In genomic region chr4:101234332-101234731, GRCm38 (mm10) we compare ENCODE assay signal across 8 mouse cellular contexts. TPM values are rescaled to one million over a fixed set of nuclear protein-coding genes. Genes with fewer than 3 reads are reported as not detected.
A peak's percentile ranks its signal among the peaks of the same experiment; 100 is the strongest.
DNase-seq lines count a peak whose midpoint lies in the region; ATAC-seq and TF ChIP-seq lines count a peak whose summit lies in the region.

No protein-coding gene starts in this region.

- H3K4me1 ChIP-seq in G1E (ENCODE audit: insufficient read depth, low read depth, low read length): peaks cover 90% of the 10 kb centered on the region

- intact Hi-C loops in heart, postnatal 36 days (cut with DNase I): no loop called here

- no peaks in the 10 kb centered on the region for H3K27me3 ChIP-seq in G1E (ENCODE audit: insufficient read depth, low read length)
- H3K27me3 ChIP-seq in myocyte (ENCODE audit: control insufficient read depth, insufficient read depth, insufficient read length): no peaks in the 10 kb centered on the region

- TF ChIP-seq POLR2A in myocyte (IDR thresholded peaks at IDR 0.05; ENCODE audit: insufficient read length, low read depth): no peak

- H3K4me3 ChIP-seq in G1E (ENCODE audit: low read depth, low read length) (no peak overlapping the region; the same call in 1 of the 2 replicates), myocyte (no peak overlapping the region)

- peak; percentile 28 for DNase-seq in embryo, embryonic 11 days
- DNase-seq in embryo, embryonic 9.5 days (ENCODE audit: extremely low spot score): no peak
- peak; percentile 34 for DNase-seq in G1E (ENCODE audit: low spot score)
- peak; percentile 82 for DNase-seq in fibroblast of lung, adult 2 months (ENCODE audit: low read depth)
- DNase-seq in heart, postnatal 36 days: peak; percentile 75 to 79
- peak; percentile 47 to 48 for DNase-seq in left cerebral cortex, adult 18-20 months (ENCODE audit: low spot score in 2 of 2)

- no peak overlapping the region for H3ac ChIP-seq in myocyte (ENCODE audit: control insufficient read depth, insufficient read length)

- H3K79me2 ChIP-seq in myocyte (ENCODE audit: control insufficient read depth, insufficient read depth): peaks cover 49% of the 10 kb centered on the region

- TF ChIP-seq CTCF in G1E (IDR thresholded peaks at IDR 0.05; ENCODE audit: low read depth, low read length): no peak

- peak overlapping the region; percentile 75 for H3K4me2 ChIP-seq in myocyte (ENCODE audit: low read depth)

- peaks cover 23% of the 10 kb centered on the region for H3K36me3 ChIP-seq in G1E (replicated peaks)
- H3K36me3 ChIP-seq in myocyte (ENCODE audit: control insufficient read depth, insufficient read depth): no peaks in the 10 kb centered on the region

- ATAC-seq in G1E (ENCODE audit: extremely low read depth, insufficient number of reproducible peaks, low FRiP score, poor library complexity, severe bottlenecking): peak; percentile 58
- ATAC-seq in inflammation-experienced regulatory T-cells, adult 6 months: no peak

- H3K9me3 ChIP-seq in G1E (replicated peaks): no peaks in the 10 kb centered on the region

TF ChIP-seq in myocyte, 11 proteins besides CTCF, POLR2A, EP300 and RAD21:
- TF ChIP-seq MYOD1 (IDR thresholded peaks at IDR 0.05; ENCODE audit: control insufficient read depth in 1 of 3, insufficient read length in 2 of 3, low read depth in 2 of 3): peak in 2 of 3 experiments; percentile 41 to 72
- no peak for TF ChIP-seq REST (IDR thresholded peaks at IDR 0.05; ENCODE audit: insufficient read depth, insufficient read length)
- TF ChIP-seq SRF (IDR thresholded peaks at IDR 0.05; ENCODE audit: control insufficient read depth, insufficient read length, low read depth): no peak
- TF ChIP-seq POLR2AphosphoS2 (IDR thresholded peaks at IDR 0.05; ENCODE audit: insufficient read length, low read depth): no peak
- peak in 1 of 3 experiments; percentile 46 for TF ChIP-seq MYOG (IDR thresholded peaks at IDR 0.05; ENCODE audit: control insufficient read depth in 1 of 3, insufficient read depth in 1 of 3, insufficient read length in 2 of 3, low read depth in 2 of 3)
- TF ChIP-seq TCF12 (IDR thresholded peaks at IDR 0.05; ENCODE audit: insufficient read depth, poor library complexity, severe bottlenecking): peak; percentile 48
- TF ChIP-seq CEBPB (IDR thresholded peaks at IDR 0.05; ENCODE audit: insufficient read depth, poor library complexity, severe bottlenecking): peak; percentile 42; the same call in 1 of the 2 replicates

RNA-seq across cellular contexts. Expression of gene Jak1, which starts 30.8 kb away (rescaled TPM):
- total RNA-seq in G1E (2014; fragmentation: Nextera tagmentation) (102 and 129 TPM in 2 replicates), G1E (2017) (71.6 and 89.5 TPM in 2 replicates)
- polyA plus RNA-seq in G1E (2012) (253 and 263 TPM in 2 replicates), myocyte (2012; fragmentation: generic; extraction: Trizol) (33.5 TPM)
- 10 to 100 TPM; 86.8 to 93.7 TPM for total RNA-seq in heart, postnatal 36 days (2021)
- total RNA-seq in left cerebral cortex, adult 18-20 months (2021): 100 to 1,000 TPM; 125 to 129 TPM
- polyA plus RNA-seq in inflammation-experienced regulatory T-cells, adult 6 months (2017; shearing (Covaris generic)): 100 to 1,000 TPM; 317 to 371 (median 344) TPM
